In genomic region chr1:132307962-132308361, GRCm38 (mm10) we compare ENCODE assay signal across 19 mouse cellular contexts. TPM values are rescaled to one million over a fixed set of nuclear protein-coding genes. Genes with fewer than 3 reads are reported as not detected.
DNase-seq lines count a peak whose midpoint lies in the region; ATAC-seq and TF ChIP-seq lines count a peak whose summit lies in the region.
"Had no signal": no experiment of that assay in that cellular context is flagged by ENCODE, and none has a peak within 500 bp of the region (broad histone marks: within the 10 kb centered on the region; RNA-seq: fewer than 3 reads in every experiment).

No protein-coding gene starts in this region.

- peaks cover 46% of the 10 kb centered on the region for H3K27me3 ChIP-seq in forebrain, embryonic 10.5 days (ENCODE audit: poor library complexity, severe bottlenecking)
- 0 out of 2 replicates have a peak, but pooled peaks cover 3% of the 10 kb centered on the region for H3K27me3 ChIP-seq in forebrain, embryonic 13.5 days
- H3K27me3 ChIP-seq in intestine, postnatal 0 days (replicated peaks; ENCODE audit: control insufficient read depth, insufficient read depth, low read length), result no peaks in the 10 kb centered on the region
- H3K27me3 ChIP-seq in intestine, embryonic 15.5 days (replicated peaks), result no peaks in the 10 kb centered on the region

- H3K36me3 ChIP-seq in forebrain, embryonic 10.5 days (replicated peaks), result no peaks in the 10 kb centered on the region
- no peaks in the 10 kb centered on the region for H3K36me3 ChIP-seq in forebrain, embryonic 13.5 days (ENCODE audit: poor library complexity, severe bottlenecking)
- no peaks in the 10 kb centered on the region for H3K36me3 ChIP-seq in intestine, postnatal 0 days (ENCODE audit: control insufficient read depth, insufficient read depth)
- no peaks in the 10 kb centered on the region for H3K36me3 ChIP-seq in intestine, embryonic 15.5 days
- H3K36me3 ChIP-seq: forebrain, embryonic 15.5 days had no signal

- no peak overlapping the region for H3K4me2 ChIP-seq in forebrain, embryonic 13.5 days
- no peak overlapping the region for H3K4me2 ChIP-seq in intestine, postnatal 0 days (replicated peaks; ENCODE audit: low read depth)
- H3K4me2 ChIP-seq in intestine, embryonic 15.5 days (replicated peaks), result no peak overlapping the region
- H3K4me2 ChIP-seq: forebrain, embryonic 15.5 days; heart, embryonic 11.5 days; hindbrain, embryonic 14.5 days had no signal

- H3K27ac ChIP-seq in forebrain, embryonic 10.5 days, result 0 out of 2 replicates have a peak overlapping the region, but pooled peaks have one; percentile 12
- no peak overlapping the region for H3K27ac ChIP-seq in forebrain, embryonic 13.5 days
- no peak overlapping the region for H3K27ac ChIP-seq in intestine, postnatal 0 days (ENCODE audit: low read depth, low read length)
- no peak overlapping the region for H3K27ac ChIP-seq in intestine, embryonic 15.5 days
- H3K27ac ChIP-seq: forebrain, embryonic 15.5 days; gastrocnemius, adult 2 months; hindbrain, embryonic 14.5 days; hindbrain, postnatal 0 days had no signal

- no peak for ATAC-seq in forebrain, embryonic 13.5 days
- no peak for ATAC-seq in intestine, postnatal 0 days
- no peak for ATAC-seq in intestine, embryonic 15.5 days
- ATAC-seq: activated CD4-positive, CD25-positive, alpha-beta regulatory T cell, adult 4 months; forebrain, embryonic 15.5 days; hindbrain, postnatal 0 days; inflammation-experienced regulatory T-cells, adult 6 months had no signal

- H3K4me1 ChIP-seq in forebrain, embryonic 10.5 days, result peaks cover 57% of the 10 kb centered on the region
- 0 out of 2 replicates have a peak, but pooled peaks cover 3% of the 10 kb centered on the region for H3K4me1 ChIP-seq in forebrain, embryonic 13.5 days
- no peaks in the 10 kb centered on the region for H3K4me1 ChIP-seq in intestine, postnatal 0 days (replicated peaks; ENCODE audit: control insufficient read depth, insufficient read depth, low read length)
- H3K4me1 ChIP-seq in intestine, embryonic 15.5 days (replicated peaks), result no peaks in the 10 kb centered on the region
- H3K4me1 ChIP-seq: forebrain, embryonic 15.5 days had no signal

- H3K9ac ChIP-seq in forebrain, embryonic 13.5 days, result no peak overlapping the region
- no peak overlapping the region for H3K9ac ChIP-seq in intestine, postnatal 0 days (ENCODE audit: low read depth, low read length)
- H3K9ac ChIP-seq in intestine, embryonic 15.5 days, result no peak overlapping the region
- H3K9ac ChIP-seq: forebrain, embryonic 15.5 days; hindbrain, embryonic 14.5 days had no signal

- WGBS in forebrain, embryonic 10.5 days, result 86% methylated on average over 6 of the region's 6 CpGs
- 87% methylated on average over 6 of the region's 6 CpGs for WGBS in forebrain, embryonic 13.5 days
- WGBS in intestine, postnatal 0 days, result 87% methylated on average over 6 of the region's 6 CpGs
- whole genome bisulfite sequencing in intestine, embryonic 15.5 days, result 84% methylated on average over 6 of the region's 6 CpGs

- 0 out of 2 replicates have a peak, but pooled peaks have one; percentile 2 for TF ChIP-seq CTCF in intestine, postnatal 0 days (IDR thresholded peaks at IDR 0.05; ENCODE audit: low read depth)

- no peak for DNase-seq in forebrain, embryonic 10.5 days (ENCODE audit: extremely low spot score, low spot score)
- peak; percentile 29 for DNase-seq in right cerebral cortex, adult 18-20 months
- no peak for DNase-seq in right cerebral cortex, postnatal 4 days
- DNase-seq: adrenal gland, adult 8-10 months; adrenal gland, postnatal 25 days; cerebellum, adult 18-20 months; cerebellum, adult 9-10 months; cerebellum, postnatal 14 days; gastrocnemius, adult 2 months; gastrocnemius, postnatal 14 days had no signal

- no peak overlapping the region for H3K4me3 ChIP-seq in forebrain, embryonic 10.5 days
- no peak overlapping the region for H3K4me3 ChIP-seq in forebrain, embryonic 13.5 days
- no peak overlapping the region for H3K4me3 ChIP-seq in intestine, postnatal 0 days (ENCODE audit: low read depth, low read length)
- H3K4me3 ChIP-seq in intestine, embryonic 15.5 days (replicated peaks), result no peak overlapping the region
- H3K4me3 ChIP-seq: forebrain, embryonic 15.5 days; gastrocnemius, adult 2 months had no signal

- no peaks in the 10 kb centered on the region for H3K9me3 ChIP-seq in forebrain, embryonic 10.5 days
- H3K9me3 ChIP-seq in forebrain, embryonic 13.5 days (replicated peaks), result no peaks in the 10 kb centered on the region
- H3K9me3 ChIP-seq in intestine, postnatal 0 days (ENCODE audit: control insufficient read depth), result no peaks in the 10 kb centered on the region
- H3K9me3 ChIP-seq in intestine, embryonic 15.5 days, result no peaks in the 10 kb centered on the region
- H3K9me3 ChIP-seq: forebrain, embryonic 15.5 days had no signal

RNA-seq across cellular contexts. Expression of gene Nuak2, which starts 8.0 kb away (rescaled TPM):
- polyA plus RNA-seq in forebrain, embryonic 10.5 days (2016; fragmentation: Nextera tagmentation; extraction: Ambion mirVana), result 49.9 TPM in 2 replicates
- polyA plus RNA-seq in forebrain, embryonic 13.5 days (2015; fragmentation: Nextera tagmentation; extraction: Ambion mirVana), result 28.8 and 36.5 TPM in 2 replicates
- 20.0 and 20.6 TPM in 2 replicates for polyA plus RNA-seq in intestine, postnatal 0 days (2015; fragmentation: Nextera tagmentation; extraction: Ambion mirVana)
- 4.7 and 5.5 TPM in 2 replicates for polyA plus RNA-seq in intestine, embryonic 15.5 days (2015; fragmentation: Nextera tagmentation; extraction: Ambion mirVana)

RNA-seq across cellular contexts. Expression of gene Klhdc8a, which starts 9.5 kb away (rescaled TPM):
- 0.30 and 0.33 TPM in 2 replicates for polyA plus RNA-seq in forebrain, embryonic 10.5 days (2016; fragmentation: Nextera tagmentation; extraction: Ambion mirVana)
- polyA plus RNA-seq in forebrain, embryonic 13.5 days (2015; fragmentation: Nextera tagmentation; extraction: Ambion mirVana), result 1.2 and 1.6 TPM in 2 replicates
- polyA plus RNA-seq in intestine, postnatal 0 days (2015; fragmentation: Nextera tagmentation; extraction: Ambion mirVana), result 0.46 and 0.51 TPM in 2 replicates
- polyA plus RNA-seq in intestine, embryonic 15.5 days (2015; fragmentation: Nextera tagmentation; extraction: Ambion mirVana), result 0.23 and 0.49 TPM in 2 replicates
- polyA plus RNA-seq: activated CD4-positive, CD25-positive, alpha-beta regulatory T cell, adult 4 months; inflammation-experienced regulatory T-cells, adult 6 months had no signal
